Mouse (Mus musculus) forebrain, embryonic 13.5 days (tissue): ENCODE results near the gene Klhl30. TPM values are rescaled to one million over a fixed set of nuclear protein-coding genes. Genes with fewer than 3 reads are reported as not detected.

Source experiments
- ATAC-seq: fragments of 200-750 bp; cut with Nextera tagmentation; 2 replicates; pipeline ENCODE4 v1.8.0; 2017
- H3K27ac ChIP-seq: fragments of 300-500 bp; sonication (generic); 2 replicates; pipeline ENCODE4 v1.5.1; 2015; ENCODE audit warnings: inconsistent platforms, mild to moderate bottlenecking, moderate library complexity
- H3K27me3 ChIP-seq: fragments of 300-500 bp; sonication (generic); 2 replicates; pipeline ENCODE4 v1.6.1; 2015; ENCODE audit warnings: mild to moderate bottlenecking, inconsistent platforms
- H3K36me3 ChIP-seq: fragments of 300-500 bp; sonication (generic); 2 replicates; pipeline ENCODE4 v1.6.1; 2015; ENCODE audit warnings: mild to moderate bottlenecking, inconsistent platforms; ENCODE audit not compliant: poor library complexity, severe bottlenecking
- H3K4me1 ChIP-seq: fragments of 300-500 bp; sonication (generic); 2 replicates; pipeline ENCODE4 v1.6.1; 2015; ENCODE audit warnings: inconsistent platforms
- H3K4me2 ChIP-seq: fragments of 300-500 bp; sonication (generic); 2 replicates; pipeline ENCODE4 v1.6.1; 2015; ENCODE audit warnings: inconsistent platforms, mild to moderate bottlenecking, moderate library complexity
- H3K4me3 ChIP-seq: fragments of 300-500 bp; sonication (generic); 2 replicates; pipeline ENCODE4 v1.5.1; 2015; ENCODE audit warnings: mild to moderate bottlenecking, inconsistent platforms
- H3K9ac ChIP-seq: fragments of 300-500 bp; sonication (generic); 2 replicates; pipeline ENCODE4 v1.6.1; 2015; ENCODE audit warnings: mild to moderate bottlenecking, inconsistent platforms
- H3K9me3 ChIP-seq: fragments of 300-500 bp; sonication (generic); replicated peaks from 2 replicates; pipeline ENCODE4 v1.6.1; 2016; ENCODE audit warnings: inconsistent platforms
- WGBS: fragments of 180-500 bp; shearing (Covaris S2); methylation state at CpG from one replicate; pipeline ENCODE4 v1.1.7; 2015; 5-methylcytosine and 5-hydroxymethylcytosine counted together
- polyA plus RNA-seq: library from polyadenylated mRNA; unstranded; fragments of >200 nt; fragmentation: Nextera tagmentation; extraction: Ambion mirVana; gene quantifications from 2 replicates; pipeline ENCODE4 v1.2.1, GENCODE M21; 2015

Gene Klhl30
- polyA plus RNA-seq: 0.05 TPM in 1 of 2 replicates, not detected in the other

GRCm38 (mm10) chr1:91350841-91351240, at the start of gene Klhl30:
Gene Klhl30, plus strand, starts transcription at chr1:91351016.
- Histone ChIP-seq H3K9ac (no peak within 1 kb of the TSS), H3K27me3 (peaks cover 11% of the 10 kb centered on the region), H3K9me3 (no peaks in the 10 kb centered on the region), H3K27ac (no peak within 1 kb of the TSS), H3K4me3 (no peak within 1 kb of the TSS), H3K4me2 (no peak within 1 kb of the TSS), H3K4me1 (no peaks in the 10 kb centered on the region), H3K36me3 (no peaks in the 10 kb centered on the region)
- ATAC-seq: no peak
- WGBS: 55% methylated on average over 4 of the region's 4 CpGs

DNA sequence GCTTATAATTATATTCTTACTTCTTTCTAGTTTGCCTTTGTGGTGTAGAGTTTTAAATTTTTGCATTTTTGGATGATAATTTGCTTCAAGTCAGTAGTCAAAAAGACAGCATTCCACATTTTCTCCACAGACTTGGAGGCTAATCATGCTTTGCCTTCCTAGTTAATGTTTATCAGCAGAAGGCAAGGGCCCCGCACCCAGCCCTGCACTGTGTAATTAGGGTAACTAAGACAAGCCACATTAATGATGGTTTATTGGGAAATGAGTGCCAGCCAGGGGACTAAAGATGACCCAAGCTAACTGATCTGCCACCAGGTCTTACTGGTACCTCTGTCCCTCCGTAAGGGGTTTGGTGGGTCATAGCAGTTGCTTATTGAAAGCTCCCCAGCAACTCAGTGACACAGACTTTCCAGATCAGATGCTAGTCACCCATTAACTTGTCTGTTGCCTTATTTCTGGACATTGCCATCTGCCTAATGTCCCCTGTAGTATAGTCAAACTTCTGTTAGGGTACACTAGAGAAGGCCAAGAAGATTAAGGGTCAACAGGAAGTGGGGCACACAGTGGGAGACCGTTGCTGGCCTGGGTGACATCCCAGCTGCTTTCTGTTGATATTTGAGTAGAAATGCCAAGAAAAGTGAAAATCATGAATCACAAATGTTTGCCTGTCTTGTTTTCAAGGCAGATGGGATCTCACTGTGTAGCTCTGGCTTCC, 49.5 kb upstream of the Klhl30 start:
- 84% methylated on average over 3 of the region's 3 CpGs for WGBS
- Histone ChIP-seq H3K27ac (no peak overlapping the region), H3K9me3 (no peaks in the 10 kb centered on the region), H3K27me3 (no peaks in the 10 kb centered on the region), H3K9ac (no peak overlapping the region), H3K4me3 (no peak overlapping the region), H3K4me2 (no peak overlapping the region), H3K4me1 (peaks cover 7% of the 10 kb centered on the region), H3K36me3 (peaks cover 20% of the 10 kb centered on the region; the same call in 1 of the 2 replicates)
- no peak for ATAC-seq

DNA sequence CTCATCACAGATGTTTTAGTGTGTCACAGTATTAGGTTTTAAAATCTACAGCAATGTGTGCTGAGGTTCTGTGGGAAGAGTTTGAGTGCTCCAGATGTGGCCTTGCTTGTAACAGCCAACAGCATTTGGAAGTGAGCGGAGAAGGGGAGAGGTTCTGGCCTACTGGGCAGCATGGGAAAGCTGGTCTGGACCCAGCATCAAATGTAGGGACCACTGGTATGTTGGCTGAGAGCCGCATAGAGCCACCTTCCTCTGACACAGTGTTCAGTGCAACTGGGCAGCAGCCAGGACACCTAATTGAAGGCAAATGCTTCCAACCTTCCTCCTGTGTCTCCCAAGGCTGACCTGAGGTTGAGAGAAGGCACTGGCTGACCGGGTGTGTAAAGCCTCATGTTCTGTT, 48.8 kb upstream of the Klhl30 start:
- peaks cover 7% of the 10 kb centered on the region for H3K4me1 ChIP-seq
- 93% methylated on average over 3 of the region's 3 CpGs for WGBS

GRCm38 (mm10) chr1:91304621-91305020, 46.2 kb upstream of the Klhl30 start:
- no peaks in the 10 kb centered on the region for H3K9me3 ChIP-seq
- H3K36me3 ChIP-seq: peaks cover 45% of the 10 kb centered on the region
- H3K4me2 ChIP-seq: no peak overlapping the region
- H3K27ac ChIP-seq: no peak overlapping the region
- no peak for ATAC-seq
- H3K27me3 ChIP-seq: no peaks in the 10 kb centered on the region
- H3K4me3 ChIP-seq: no peak overlapping the region
- 90% methylated on average over 4 of the region's 4 CpGs for WGBS
- no peak overlapping the region for H3K9ac ChIP-seq
- H3K4me1 ChIP-seq: no peaks in the 10 kb centered on the region

More for the DNA sequence above, 48.8 kb upstream of the Klhl30 start:
- no peak overlapping the region for H3K4me3 ChIP-seq
- no peak overlapping the region for H3K27ac ChIP-seq
- peaks cover 22% of the 10 kb centered on the region for H3K36me3 ChIP-seq
- ATAC-seq: no peak
- no peak overlapping the region for H3K9ac ChIP-seq
- H3K27me3 ChIP-seq: no peaks in the 10 kb centered on the region
- H3K4me2 ChIP-seq: no peak overlapping the region
- H3K9me3 ChIP-seq: no peaks in the 10 kb centered on the region

DNA sequence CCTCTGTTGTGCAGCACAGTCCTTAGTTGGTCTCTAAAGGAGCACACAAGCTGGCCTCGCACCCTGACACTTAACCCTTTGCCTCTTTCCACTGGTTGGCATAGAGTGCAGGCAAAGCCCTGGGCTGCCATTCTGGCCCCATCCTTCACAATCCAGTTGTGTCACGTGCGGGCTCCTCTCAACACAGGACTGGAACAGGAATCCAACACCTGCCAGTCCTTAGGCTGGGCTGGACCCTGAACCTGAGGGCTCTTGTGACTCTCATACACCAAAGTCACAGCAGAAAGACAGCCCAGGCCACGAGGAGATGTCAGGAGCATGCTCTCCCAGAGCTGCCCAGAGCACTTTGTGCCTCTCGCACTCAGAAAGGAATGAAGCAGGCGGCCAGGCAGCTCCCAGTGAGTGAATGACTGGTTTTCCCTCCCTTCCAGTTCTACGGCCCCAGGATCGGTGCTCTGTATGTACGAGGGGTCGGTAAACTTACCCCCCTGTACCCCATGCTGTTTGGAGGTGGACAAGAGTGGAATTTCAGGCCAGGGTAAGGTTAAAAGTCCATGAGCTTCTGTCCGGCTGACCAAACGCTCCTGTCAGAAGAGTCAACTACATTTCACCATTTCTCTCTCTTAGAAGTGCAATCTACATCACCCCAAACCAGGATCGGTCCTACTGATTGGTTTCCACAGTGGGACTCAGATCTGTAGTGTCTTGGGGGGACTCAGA, 41.3 kb upstream of the Klhl30 start:
- no peak for ATAC-seq
- no peaks in the 10 kb centered on the region for H3K27me3 ChIP-seq
- H3K9me3 ChIP-seq: no peaks in the 10 kb centered on the region
- WGBS: 92% methylated on average over 13 of the region's 13 CpGs
- H3K4me2 ChIP-seq: no peak overlapping the region
- H3K4me3 ChIP-seq: no peak overlapping the region
- H3K9ac ChIP-seq: no peak overlapping the region
- H3K27ac ChIP-seq: no peak overlapping the region
- H3K36me3 ChIP-seq: peaks cover 68% of the 10 kb centered on the region
- peaks cover 11% of the 10 kb centered on the region for H3K4me1 ChIP-seq

GRCm38 (mm10) chr1:91312273-91312672, 38.5 kb upstream of the Klhl30 start:
- no peak overlapping the region for H3K4me2 ChIP-seq
- no peaks in the 10 kb centered on the region for H3K9me3 ChIP-seq
- 95% methylated on average over 4 of the region's 4 CpGs for WGBS
- H3K9ac ChIP-seq: no peak overlapping the region
- no peaks in the 10 kb centered on the region for H3K27me3 ChIP-seq
- H3K27ac ChIP-seq: no peak overlapping the region
- peaks cover 50% of the 10 kb centered on the region for H3K36me3 ChIP-seq
- peaks cover 11% of the 10 kb centered on the region for H3K4me1 ChIP-seq
- ATAC-seq: no peak
- H3K4me3 ChIP-seq: no peak overlapping the region

- Histone ChIP-seq H3K4me1 (peaks cover 11% of the 10 kb centered on the region), H3K36me3 (peaks cover 42% of the 10 kb centered on the region), H3K27ac (peak overlapping the region; percentile 44), H3K27me3 (no peaks in the 10 kb centered on the region), H3K4me3 (no peak overlapping the region), H3K9ac (no peak overlapping the region), H3K9me3 (no peaks in the 10 kb centered on the region), H3K4me2 (no peak overlapping the region)
- no peak for ATAC-seq
- 30% methylated on average over 5 of the region's 5 CpGs for WGBS
Observed at GRCm38 (mm10) chr1:91313251-91313650, 37.6 kb upstream of the Klhl30 start.

- peaks cover 4% of the 10 kb centered on the region for H3K36me3 ChIP-seq
- no peak overlapping the region for H3K4me3 ChIP-seq
- 79% methylated on average over 6 of the region's 6 CpGs for WGBS
- no peak overlapping the region for H3K4me2 ChIP-seq
- no peak overlapping the region for H3K27ac ChIP-seq
- H3K9me3 ChIP-seq: no peaks in the 10 kb centered on the region
- ATAC-seq: no peak
- H3K4me1 ChIP-seq: peaks cover 11% of the 10 kb centered on the region
- H3K27me3 ChIP-seq: no peaks in the 10 kb centered on the region
- no peak overlapping the region for H3K9ac ChIP-seq
Observed at GRCm38 (mm10) chr1:91317656-91318055, 33.2 kb upstream of the Klhl30 start.

- Histone ChIP-seq H3K4me2 (no peak within 1 kb of the TSS), H3K27ac (no peak within 1 kb of the TSS), H3K27me3 (no peaks in the 10 kb centered on the region), H3K4me1 (no peaks in the 10 kb centered on the region), H3K36me3 (no peaks in the 10 kb centered on the region), H3K9me3 (no peaks in the 10 kb centered on the region), H3K9ac (no peak within 1 kb of the TSS), H3K4me3 (no peak within 1 kb of the TSS)
- WGBS: 82% methylated on average over 19 of the region's 19 CpGs
- no peak for ATAC-seq
Observed at GRCm38 (mm10) chr1:91321760-91322438, 28.9 kb upstream of the Klhl30 start, which contains the start of gene Espnl. Gene Espnl, plus strand, starts transcription at chr1:91322075.

- Histone ChIP-seq H3K9ac (no peak overlapping the region), H3K4me1 (no peaks in the 10 kb centered on the region), H3K36me3 (no peaks in the 10 kb centered on the region), H3K4me3 (no peak overlapping the region), H3K4me2 (no peak overlapping the region), H3K27ac (no peak overlapping the region), H3K9me3 (no peaks in the 10 kb centered on the region), H3K27me3 (no peaks in the 10 kb centered on the region)
- 82% methylated on average over 2 of the region's 2 CpGs for WGBS
- ATAC-seq: no peak
Observed at GRCm38 (mm10) chr1:91324646-91325045, 26.2 kb upstream of the Klhl30 start.

GRCm38 (mm10) chr1:91325488-91326042, 25.3 kb upstream of the Klhl30 start:
- no peaks in the 10 kb centered on the region for H3K4me1 ChIP-seq
- ATAC-seq: no peak
- H3K9ac ChIP-seq: no peak overlapping the region
- H3K27ac ChIP-seq: no peak overlapping the region
- no peak overlapping the region for H3K4me2 ChIP-seq
- H3K9me3 ChIP-seq: no peaks in the 10 kb centered on the region
- WGBS: 69% methylated on average over 4 of the region's 4 CpGs
- no peak overlapping the region for H3K4me3 ChIP-seq
- H3K36me3 ChIP-seq: no peaks in the 10 kb centered on the region
- no peaks in the 10 kb centered on the region for H3K27me3 ChIP-seq

GRCm38 (mm10) chr1:91332102-91332501, 18.7 kb upstream of the Klhl30 start:
- ATAC-seq: no peak
- Histone ChIP-seq H3K36me3 (no peaks in the 10 kb centered on the region), H3K27ac (no peak overlapping the region), H3K27me3 (no peaks in the 10 kb centered on the region), H3K4me1 (no peaks in the 10 kb centered on the region), H3K4me2 (no peak overlapping the region), H3K9me3 (no peaks in the 10 kb centered on the region), H3K4me3 (no peak overlapping the region), H3K9ac (no peak overlapping the region)
- WGBS: 49% methylated on average over 4 of the region's 4 CpGs
